Mouse (Mus musculus): ENCODE results near the gene Uhrf1bp1. TPM values are rescaled to one million over a fixed set of nuclear protein-coding genes. Genes with fewer than 3 reads are reported as not detected.

Uhrf1bp1 gene
- total RNA-seq, 2 experiments from 2014 or later = 16.1 to 20.3 TPM

DNA sequence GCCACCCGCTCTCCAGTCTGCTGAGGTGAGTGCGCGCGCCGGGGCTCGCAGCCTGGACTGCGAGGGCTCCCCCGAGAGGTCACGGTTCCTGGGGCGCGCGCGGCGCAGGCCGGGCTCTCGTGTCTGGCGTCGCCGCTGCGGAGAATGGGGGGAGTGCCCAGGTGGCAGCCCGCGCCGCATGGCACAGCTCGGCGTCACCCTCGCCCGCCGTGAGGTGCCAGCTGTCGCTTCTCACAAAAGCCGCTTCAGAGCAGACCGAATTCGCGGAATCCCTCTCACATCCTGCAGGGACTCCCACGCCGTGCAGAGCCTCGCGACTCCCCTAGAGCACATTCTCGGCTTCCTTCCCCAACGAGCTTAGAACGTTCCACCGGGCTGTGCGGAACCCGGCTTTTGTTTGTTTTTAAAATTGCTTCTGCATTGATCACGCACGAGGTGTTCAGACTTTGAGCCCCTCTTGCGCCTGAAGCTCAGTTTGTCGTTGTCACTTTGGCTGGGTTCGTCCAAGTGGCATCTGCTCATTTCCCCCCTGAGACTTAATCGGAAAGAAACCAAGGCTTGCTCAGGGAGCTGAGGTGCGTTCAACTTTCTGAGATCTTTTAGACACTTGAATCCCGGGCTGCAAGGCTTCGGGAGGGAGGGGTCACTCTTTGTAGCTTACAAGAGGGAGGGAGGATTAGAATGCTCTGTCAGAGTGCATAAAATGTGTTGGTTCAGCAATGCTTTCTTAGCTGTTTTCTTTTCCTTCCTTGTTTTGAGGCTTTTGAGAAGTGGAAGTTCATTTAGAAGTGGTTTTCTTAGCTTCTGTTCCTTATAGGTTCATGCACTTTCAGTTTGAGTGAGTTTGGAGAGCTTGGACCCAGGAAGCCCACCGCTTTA is 53.6 kb downstream of the Uhrf1bp1 start, which contains the start of gene Taf11:
Gene Taf11, minus strand, starts transcription at position 223 of the 879 bp plus-strand sequence.
- DNase-seq (ENCODE audit: low spot score in 2 of 2) = peak; percentile 72 to 78

GRCm38 (mm10) chr17:27911371-27911770 is 55.1 kb downstream of the Uhrf1bp1 start:
- DNase-seq (ENCODE audit: low spot score in 2 of 2) = no peak

- DNase-seq (ENCODE audit: low spot score in 2 of 2) = no peak
These were observed 58.5 kb downstream of the Uhrf1bp1 start for GRCm38 (mm10) chr17:27914742-27915141.

GRCm38 (mm10) chr17:27916366-27916765 is 60.1 kb downstream of the Uhrf1bp1 start:
- DNase-seq (ENCODE audit: low spot score in 2 of 2) = no peak

DNA sequence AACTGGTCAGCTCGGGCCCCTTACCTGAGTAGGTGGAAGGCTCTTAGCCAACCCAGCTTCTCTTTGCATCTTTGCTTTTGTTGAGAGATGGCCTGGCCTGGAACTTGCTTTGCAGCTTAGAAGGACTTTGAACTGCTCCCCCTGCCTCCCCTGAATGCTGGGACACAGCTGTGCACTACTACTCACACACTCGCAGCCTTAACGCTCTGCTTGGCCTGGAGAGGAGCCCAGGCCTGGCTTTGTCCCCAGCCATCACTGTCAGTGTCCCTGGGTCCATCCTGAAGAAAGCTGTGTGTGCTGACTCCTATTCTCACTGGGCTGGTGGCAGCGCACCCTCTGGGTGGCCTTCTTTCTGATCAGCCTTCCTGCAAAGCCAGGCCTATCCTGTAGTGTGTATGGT is 64.4 kb downstream of the Uhrf1bp1 start:
- DNase-seq (ENCODE audit: low spot score in 2 of 2) = no peak

- peak in 1 of 2 experiments; percentile 26 for DNase-seq (ENCODE audit: low spot score in 2 of 2)
These were observed 66.0 kb downstream of the Uhrf1bp1 start for GRCm38 (mm10) chr17:27922174-27922712.

DNA sequence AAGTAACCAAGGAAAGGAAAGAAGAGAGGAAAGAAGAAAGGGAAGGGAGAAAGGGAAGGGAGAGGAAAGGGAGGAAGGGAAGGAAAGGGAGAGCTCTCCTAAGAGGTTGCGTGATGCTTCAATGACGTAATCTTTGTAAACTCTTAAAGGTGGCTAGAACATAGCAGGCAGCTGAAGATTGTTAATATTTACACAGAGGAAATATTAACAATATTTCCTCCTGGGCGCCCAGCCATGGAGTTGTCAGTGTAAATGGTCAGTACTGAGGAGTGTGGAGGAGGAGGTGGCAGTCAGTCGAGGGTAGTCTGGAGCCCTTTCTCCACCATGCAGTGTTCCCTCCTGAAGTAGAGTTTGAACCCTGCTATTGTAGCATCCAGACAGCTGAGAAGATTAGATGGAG is 68.8 kb downstream of the Uhrf1bp1 start:
- no peak for DNase-seq (ENCODE audit: low spot score in 2 of 2)

GRCm38 (mm10) chr17:27925504-27925903 is 69.3 kb downstream of the Uhrf1bp1 start:
- DNase-seq (ENCODE audit: low spot score in 2 of 2) = no peak

GRCm38 (mm10) chr17:27930291-27930690 is 74.0 kb downstream of the Uhrf1bp1 start:
- DNase-seq (ENCODE audit: low spot score in 2 of 2) = no peak

- DNase-seq (ENCODE audit: low spot score in 2 of 2) = no peak
These were observed 75.6 kb downstream of the Uhrf1bp1 start for GRCm38 (mm10) chr17:27931826-27932225.

DNA sequence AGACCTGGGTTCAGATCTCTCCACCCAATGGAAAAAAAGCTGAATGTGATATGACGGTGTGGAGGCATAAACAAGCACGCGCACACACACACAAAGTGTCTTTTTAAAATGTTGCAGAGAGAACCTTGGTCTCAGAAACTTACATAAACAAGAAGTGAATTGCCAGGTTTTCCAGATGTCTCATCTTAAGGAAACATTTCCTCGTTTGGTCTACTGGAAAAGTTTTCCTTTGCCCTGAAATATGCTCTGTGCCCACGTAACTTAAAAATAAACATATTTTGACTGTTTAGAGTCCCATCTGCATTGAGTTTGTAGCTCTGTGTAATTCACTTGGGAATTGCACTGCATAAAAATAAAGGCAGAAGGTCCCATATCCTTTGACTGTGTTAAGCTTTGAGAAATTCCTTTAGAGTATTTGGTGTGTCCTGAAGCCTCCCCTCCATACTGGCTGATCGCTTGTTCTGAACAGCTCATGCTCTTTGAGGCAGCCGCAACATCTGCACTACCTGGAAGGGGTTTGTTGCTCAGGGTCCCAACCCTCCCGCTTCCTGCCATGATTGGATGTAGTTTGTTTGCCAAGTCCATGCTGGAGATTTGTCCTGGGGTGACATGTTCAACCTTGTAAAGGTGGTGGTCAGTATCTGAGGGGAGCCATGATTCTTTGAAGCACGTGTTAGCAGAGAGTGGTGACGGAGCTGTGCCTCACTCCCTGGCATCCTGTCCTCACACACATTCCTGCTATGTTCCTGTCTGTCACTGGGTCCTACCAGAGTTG is 78.1 kb downstream of the Uhrf1bp1 start:
- DNase-seq (ENCODE audit: low spot score in 2 of 2) = no peak

- no peak for DNase-seq (ENCODE audit: low spot score in 2 of 2)
These were observed 78.8 kb downstream of the Uhrf1bp1 start for GRCm38 (mm10) chr17:27935091-27935490.

DNA sequence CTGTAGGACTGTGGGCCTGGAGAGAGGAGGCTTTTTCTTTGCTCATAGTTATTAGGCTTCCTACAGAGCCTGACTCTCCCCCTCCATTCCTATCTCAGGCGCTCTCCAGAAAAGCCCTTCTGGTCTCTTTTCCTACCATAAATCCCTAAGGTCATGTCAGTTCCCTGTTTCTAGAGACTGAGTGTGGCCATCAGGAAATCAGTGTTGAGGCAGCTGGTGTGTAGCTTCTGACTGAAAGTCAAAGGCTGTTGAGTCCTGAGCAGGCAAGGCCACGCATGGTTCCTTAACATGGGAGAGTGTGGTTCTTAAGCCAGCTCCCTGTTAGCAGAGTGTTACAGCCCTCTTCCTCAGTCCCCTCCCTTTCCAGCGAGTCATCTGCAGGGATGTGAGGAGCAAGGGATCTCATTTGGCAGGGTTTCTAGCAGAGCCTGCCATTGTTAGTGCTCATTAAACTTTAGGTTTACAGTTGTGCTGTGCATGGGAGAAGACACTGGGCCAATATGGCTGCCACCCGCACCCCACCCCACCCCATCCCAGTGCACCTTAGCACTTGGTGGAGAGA is 80.9 kb downstream of the Uhrf1bp1 start:
- DNase-seq (ENCODE audit: low spot score in 2 of 2) = no peak

- DNase-seq (ENCODE audit: low spot score in 2 of 2) = peak in 1 of 2 experiments; percentile 37
These were observed 82.0 kb downstream of the Uhrf1bp1 start for GRCm38 (mm10) chr17:27938121-27938754.

- no peak for DNase-seq (ENCODE audit: low spot score in 2 of 2)
These were observed 82.8 kb downstream of the Uhrf1bp1 start for GRCm38 (mm10) chr17:27939028-27939427.

DNA sequence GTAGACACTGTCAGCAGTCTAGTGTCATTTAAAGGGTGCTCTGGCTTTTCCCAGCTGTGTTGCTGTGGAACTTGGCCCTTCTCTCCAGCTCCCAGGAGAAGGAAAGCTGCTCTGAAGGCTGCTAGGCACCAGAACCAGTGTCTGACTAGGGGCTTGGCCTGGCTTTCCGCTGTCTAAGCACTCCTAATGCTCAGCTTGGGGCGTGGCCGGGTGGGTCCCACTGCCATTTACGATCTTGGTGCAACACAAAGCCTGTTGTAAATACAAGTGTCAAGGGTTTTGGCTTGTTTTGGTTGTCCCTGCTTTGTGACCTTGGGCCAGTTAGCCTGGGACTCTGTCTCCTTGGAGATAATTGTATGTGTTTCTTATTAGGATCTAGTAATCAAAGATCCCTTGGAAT is 84.1 kb downstream of the Uhrf1bp1 start:
- DNase-seq (ENCODE audit: low spot score in 2 of 2) = no peak

DNA sequence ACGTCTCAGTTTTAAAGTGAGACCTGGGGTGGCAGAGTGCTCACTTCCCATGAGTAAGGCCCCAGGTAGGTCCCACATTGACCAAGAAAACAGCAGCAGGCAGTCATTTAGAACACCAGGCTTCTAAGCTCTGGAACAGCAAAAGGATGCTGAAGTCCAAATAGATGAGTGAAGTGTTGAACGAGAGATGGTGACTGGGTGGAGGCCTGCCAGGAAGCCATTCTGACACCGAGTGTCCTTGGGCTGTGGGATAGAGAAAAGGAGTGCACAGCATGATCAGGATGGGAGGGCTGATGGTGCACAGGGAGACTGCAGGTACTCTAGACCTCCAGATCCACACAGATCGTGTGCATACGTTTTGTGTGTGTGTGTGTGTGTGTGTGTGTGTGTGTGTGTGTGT is 84.9 kb downstream of the Uhrf1bp1 start:
- DNase-seq (ENCODE audit: low spot score in 2 of 2) = no peak

- DNase-seq (ENCODE audit: low spot score in 2 of 2) = no peak
These were observed 85.5 kb downstream of the Uhrf1bp1 start for GRCm38 (mm10) chr17:27941698-27942097.

DNA sequence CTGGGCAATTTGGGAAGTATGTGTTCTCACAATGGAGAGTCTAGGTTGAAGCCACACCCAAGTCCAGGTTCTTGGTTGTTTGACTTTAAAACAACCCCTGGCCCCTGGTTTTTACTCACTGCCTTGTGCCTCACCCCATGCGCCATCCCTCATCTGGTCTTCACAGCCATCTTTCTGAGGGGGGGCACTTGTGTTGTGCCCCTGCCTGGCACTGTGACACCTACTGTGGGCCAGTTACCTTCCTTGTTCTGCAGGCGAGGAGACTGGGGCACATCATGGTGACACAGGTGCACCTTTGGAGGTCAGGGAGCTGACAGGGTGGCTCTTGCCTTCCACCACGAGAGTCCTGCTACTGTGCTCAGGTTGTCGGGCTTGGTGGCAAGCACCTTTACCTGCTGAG is 85.9 kb downstream of the Uhrf1bp1 start:
- no peak for DNase-seq (ENCODE audit: low spot score in 2 of 2)

GRCm38 (mm10) chr17:27945546-27946216 is 89.4 kb downstream of the Uhrf1bp1 start:
- peak in 1 of 2 experiments; percentile 39 for DNase-seq (ENCODE audit: low spot score in 2 of 2)
